Mouse (Mus musculus) bone marrow macrophage, adult 2 months (primary cell): ENCODE data around the gene Cachd1. TPM values are rescaled to one million over a fixed set of nuclear protein-coding genes. Genes with fewer than 3 reads are reported as not detected.

ENCODE experiments used
- H3K27ac ChIP-seq: 2 replicates; pipeline ENCODE4 v1.5.1; 2012; ENCODE audit warnings: low read depth, low read length; ENCODE audit not compliant: insufficient read depth
- H3K4me1 ChIP-seq: 2 replicates; pipeline ENCODE4 v1.6.1; 2012; ENCODE audit warnings: low read length; ENCODE audit not compliant: control insufficient read depth, insufficient read depth
- H3K4me3 ChIP-seq: 2 replicates; pipeline ENCODE4 v1.5.1; 2012; ENCODE audit warnings: mild to moderate bottlenecking, low read length, moderate library complexity; ENCODE audit not compliant: insufficient read depth
- CTCF ChIP-seq: IDR thresholded peaks from 2 replicates; pipeline ENCODE4 v1.5.1; 2012; ENCODE audit warnings: low read depth, mild to moderate bottlenecking, low read length, moderate library complexity
- POLR2A ChIP-seq: IDR thresholded peaks from 2 replicates; pipeline ENCODE4 v1.6.1; 2012; ENCODE audit warnings: mild to moderate bottlenecking, low read depth, low read length, borderline replicate concordance
- polyA plus RNA-seq: library from polyadenylated mRNA; stranded (reverse); fragments of >200 nt; gene quantifications from 2 replicates; pipeline ENCODE4 v1.2.4, GENCODE M21; 2012; ENCODE audit not compliant: missing spikeins, insufficient read depth, insufficient read length

Gene Cachd1
- polyA plus RNA-seq, 1 experiment, result not detected

DNA sequence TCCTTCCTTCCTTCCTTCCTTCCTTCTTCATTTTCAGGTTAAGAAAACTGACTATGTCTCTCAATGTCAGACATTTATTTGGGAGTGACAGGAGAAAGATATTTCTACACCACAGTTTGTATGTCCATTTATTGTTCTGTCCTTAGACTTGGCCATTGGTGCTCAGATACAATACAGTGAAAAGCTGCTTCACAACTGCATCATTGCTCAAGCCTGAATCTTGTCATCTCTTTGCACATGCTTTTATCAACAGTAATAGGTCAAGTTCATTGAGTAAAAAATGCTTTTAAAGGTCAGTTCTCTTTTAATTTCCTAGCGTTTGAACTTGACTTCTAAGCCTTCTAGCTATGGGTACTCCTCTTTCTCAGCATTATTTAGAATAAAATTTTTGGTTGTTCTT is 141.0 kb downstream of the Cachd1 start:
- TF ChIP-seq POLR2A, result no peak
- no peak for TF ChIP-seq CTCF
- Histone ChIP-seq H3K27ac (no peak overlapping the region), H3K4me3 (no peak overlapping the region), H3K4me1 (no peaks in the 10 kb centered on the region)

GRCm38 (mm10) chr4:100920413-100920812 is 143.9 kb downstream of the Cachd1 start:
- Histone ChIP-seq H3K27ac (no peak overlapping the region), H3K4me3 (no peak overlapping the region), H3K4me1 (no peaks in the 10 kb centered on the region)
- TF ChIP-seq POLR2A (no peak), CTCF (no peak)

DNA sequence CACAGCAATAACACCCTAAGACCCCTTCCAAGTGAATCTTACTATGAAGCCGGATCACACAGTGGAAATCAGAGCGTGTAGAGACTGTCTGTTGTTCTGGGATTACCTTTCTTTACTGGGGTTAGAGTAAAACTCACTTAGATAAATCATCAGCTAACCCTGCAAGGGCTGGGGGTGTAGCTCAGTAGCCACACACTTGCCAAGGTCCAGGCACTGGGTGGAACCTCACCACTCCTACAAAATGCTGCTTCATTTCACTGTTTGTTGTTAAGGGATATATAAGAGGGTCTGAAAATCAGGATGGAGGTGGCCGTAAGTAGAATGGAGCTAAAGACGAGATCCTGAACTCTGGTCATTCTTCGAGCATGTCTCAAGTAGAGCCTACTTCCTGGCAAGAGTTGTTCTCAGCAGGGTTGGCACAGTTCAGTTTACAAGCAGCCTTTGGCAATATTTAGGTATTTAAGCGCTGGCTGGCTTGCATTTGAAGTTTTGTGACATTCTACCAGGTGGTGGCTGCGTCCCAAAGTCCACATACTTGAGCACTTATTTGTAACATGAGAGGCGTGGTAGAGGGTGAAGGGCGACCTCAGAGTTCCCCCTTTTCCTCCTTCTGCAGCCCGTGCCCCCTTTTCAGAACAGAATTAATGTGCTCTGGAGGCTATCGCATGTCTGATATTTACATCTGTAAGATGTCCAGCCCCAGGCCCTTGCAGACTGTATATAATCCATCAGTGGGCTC is 146.5 kb downstream of the Cachd1 start:
- H3K4me3 ChIP-seq, result no peak overlapping the region
- no peak overlapping the region for H3K27ac ChIP-seq
- no peaks in the 10 kb centered on the region for H3K4me1 ChIP-seq
- TF ChIP-seq CTCF (no peak), POLR2A (no peak)

- H3K4me1 ChIP-seq, result no peaks in the 10 kb centered on the region
These were observed 147.1 kb downstream of the Cachd1 start for GRCm38 (mm10) chr4:100923598-100923997.

DNA sequence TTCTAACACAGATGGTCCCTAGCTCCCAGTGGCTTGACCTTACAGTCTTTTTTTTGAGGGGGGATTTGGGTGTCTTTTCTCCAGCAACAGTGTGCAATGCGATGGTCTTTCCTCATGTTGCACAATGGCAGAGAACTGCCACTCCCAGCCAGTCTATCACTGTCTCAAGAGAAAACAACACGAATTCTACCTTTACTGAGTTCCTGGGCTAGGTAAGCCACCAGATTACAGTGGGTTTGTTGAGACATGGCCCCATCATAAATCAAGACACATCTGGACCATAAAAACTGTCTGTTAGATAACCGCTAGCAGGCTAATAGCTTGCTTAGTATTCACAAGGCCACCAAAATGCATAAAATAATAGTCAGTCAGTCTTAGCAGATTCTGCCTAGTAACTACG is 147.8 kb downstream of the Cachd1 start:
- no peak overlapping the region for H3K27ac ChIP-seq
- TF ChIP-seq CTCF (no peak), POLR2A (no peak)
- no peaks in the 10 kb centered on the region for H3K4me1 ChIP-seq
- no peak overlapping the region for H3K4me3 ChIP-seq

More at GRCm38 (mm10) chr4:100923598-100923997, 147.1 kb downstream of the Cachd1 start:
- H3K27ac ChIP-seq, result no peak overlapping the region
- TF ChIP-seq CTCF, result no peak
- TF ChIP-seq POLR2A, result no peak
- H3K4me3 ChIP-seq, result no peak overlapping the region

DNA sequence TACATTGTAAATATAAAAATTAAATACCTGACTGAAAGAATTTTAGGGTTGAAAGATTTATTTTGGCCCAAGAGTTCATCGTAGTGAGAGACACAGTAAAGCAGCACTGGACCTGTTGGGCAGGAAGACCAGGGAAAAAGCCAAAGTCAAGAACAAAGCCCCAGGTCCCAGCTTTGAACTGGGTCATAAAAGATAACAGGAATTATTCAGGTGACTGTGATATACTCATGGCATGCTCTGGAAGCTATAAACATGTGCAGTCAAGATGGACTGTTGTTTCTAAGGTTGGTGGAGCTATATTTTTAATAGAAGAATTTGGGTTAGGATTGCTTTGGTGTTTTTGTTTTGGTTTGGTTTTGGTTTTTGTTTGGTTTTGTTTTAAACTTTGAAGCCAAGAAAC is 148.7 kb downstream of the Cachd1 start:
- TF ChIP-seq POLR2A (no peak), CTCF (no peak)
- Histone ChIP-seq H3K4me3 (no peak overlapping the region), H3K27ac (no peak overlapping the region), H3K4me1 (no peaks in the 10 kb centered on the region)

- H3K4me3 ChIP-seq, result no peak overlapping the region
- no peak overlapping the region for H3K27ac ChIP-seq
- no peaks in the 10 kb centered on the region for H3K4me1 ChIP-seq
- TF ChIP-seq CTCF (no peak), POLR2A (no peak)
These were observed 150.1 kb downstream of the Cachd1 start for GRCm38 (mm10) chr4:100926608-100927007.

GRCm38 (mm10) chr4:100927059-100927458 is 150.6 kb downstream of the Cachd1 start:
- Histone ChIP-seq H3K4me3 (no peak overlapping the region), H3K4me1 (no peaks in the 10 kb centered on the region), H3K27ac (no peak overlapping the region)
- no peak for TF ChIP-seq CTCF
- TF ChIP-seq POLR2A, result no peak

DNA sequence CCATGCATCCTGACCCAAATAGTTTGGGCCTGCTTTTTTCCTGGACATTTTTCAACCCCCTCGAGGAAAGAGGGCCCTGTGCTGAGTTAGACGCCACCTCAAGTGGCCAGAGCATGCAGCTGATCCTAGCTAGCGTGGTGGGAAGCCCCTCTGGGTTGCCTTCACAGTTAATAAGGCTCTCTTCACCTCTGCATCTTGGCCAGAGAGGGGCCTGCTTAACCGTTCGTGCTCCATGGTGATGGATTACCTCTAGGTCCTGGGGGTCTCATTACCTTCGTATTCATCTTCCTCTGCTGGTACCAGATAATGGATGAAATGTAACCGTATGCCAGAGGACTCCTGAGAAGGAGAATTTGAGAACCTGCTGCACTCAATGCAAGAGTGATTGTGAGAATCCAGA is 167.2 kb downstream of the Cachd1 start:
- H3K27ac ChIP-seq, result no peak overlapping the region
- H3K4me1 ChIP-seq, result no peaks in the 10 kb centered on the region
- no peak overlapping the region for H3K4me3 ChIP-seq
- TF ChIP-seq POLR2A (no peak), CTCF (no peak)

DNA sequence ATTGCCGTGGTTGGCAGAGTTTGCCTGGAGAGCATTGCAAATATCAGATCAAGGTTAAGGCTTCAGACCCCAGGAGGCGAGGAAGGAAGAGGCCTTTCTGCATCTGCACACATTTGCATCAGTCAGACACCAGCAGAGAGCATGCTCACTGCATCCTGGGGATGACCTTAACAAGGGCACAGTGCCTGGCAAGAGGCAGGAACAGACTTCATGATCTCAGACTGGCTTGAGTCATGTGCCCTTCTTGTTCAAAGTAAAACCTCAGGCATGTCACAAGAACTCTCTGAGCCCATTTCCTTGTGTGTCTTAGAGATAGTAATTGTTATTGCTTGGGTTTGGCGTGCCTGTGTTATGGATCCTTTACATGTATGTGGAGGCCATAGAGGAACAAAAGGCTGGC is 167.8 kb downstream of the Cachd1 start:
- no peak for TF ChIP-seq POLR2A
- no peak for TF ChIP-seq CTCF
- Histone ChIP-seq H3K27ac (no peak overlapping the region), H3K4me1 (no peaks in the 10 kb centered on the region), H3K4me3 (no peak overlapping the region)
